Mouse (Mus musculus) brain, embryonic 14.5 days (tissue): ENCODE results near the gene D1Ertd622e.

Experiments
- CTCF ChIP-seq: fragments of 200-500 bp; IDR thresholded peaks from 2 replicates; pipeline ENCODE4 v1.5.1; 2012; ENCODE audit warnings: inconsistent platforms, mild to moderate bottlenecking, moderate library complexity, borderline replicate concordance; ENCODE audit not compliant: insufficient read depth, insufficient read length; ENCODE audit errors: extremely low read depth
- POLR2A ChIP-seq: fragments of 200-500 bp; IDR thresholded peaks from 2 replicates; pipeline ENCODE4 v1.6.1; 2012; ENCODE audit warnings: mild to moderate bottlenecking, inconsistent platforms, borderline replicate concordance; ENCODE audit not compliant: poor library complexity, insufficient read depth, insufficient read length, severe bottlenecking; ENCODE audit errors: extremely low read depth

DNA sequence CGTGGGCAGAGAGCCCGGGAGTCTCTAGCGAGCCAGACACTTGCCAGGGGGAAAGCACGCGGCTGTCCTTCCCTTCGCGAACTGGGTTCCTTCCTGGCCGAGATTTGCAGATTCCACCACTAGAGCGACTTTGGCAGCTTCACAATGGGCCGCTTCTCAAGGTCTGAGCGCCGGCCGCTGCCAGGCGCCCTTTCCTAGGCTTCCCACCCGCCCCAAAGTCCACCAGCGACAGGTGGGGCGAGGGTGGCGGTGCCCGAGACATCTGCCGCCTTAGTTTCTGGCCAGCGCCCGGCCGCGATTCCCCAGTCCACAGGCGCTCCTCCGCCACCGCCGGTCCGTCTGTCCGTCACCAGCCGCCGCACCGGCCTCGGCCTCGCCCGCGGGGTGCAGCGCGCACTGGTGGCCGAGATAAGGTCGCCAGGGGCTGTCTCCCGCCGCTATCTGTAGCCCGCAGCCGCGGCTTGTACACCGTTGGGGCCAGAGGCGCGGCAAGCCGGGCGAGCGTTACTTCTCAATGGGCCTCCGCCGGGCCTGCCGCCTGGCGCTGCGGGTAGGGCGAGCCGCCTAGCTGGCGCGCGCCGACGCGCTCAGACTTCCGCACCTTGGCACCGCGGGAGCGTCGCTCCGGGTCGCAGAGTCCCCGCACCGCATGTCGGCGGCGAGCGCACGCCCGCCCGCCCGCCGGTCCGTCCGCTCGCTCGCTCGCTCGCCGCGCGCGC lies 1.0 kb downstream of the D1Ertd622e start:
- TF ChIP-seq CTCF: peak; percentile 33; the same call in 1 of the 2 replicates
- TF ChIP-seq POLR2A: peak; percentile 42; the same call in 1 of the 2 replicates
